Mouse (Mus musculus): ENCODE results near the gene Lrfn5. TPM values are rescaled to one million over a fixed set of nuclear protein-coding genes. Genes with fewer than 3 reads are reported as not detected.

The Lrfn5 gene
- total RNA-seq (2014; fragmentation: Nextera tagmentation) (not detected in 2 replicates), total RNA-seq (2017) (not detected in 2 replicates)

DNA sequence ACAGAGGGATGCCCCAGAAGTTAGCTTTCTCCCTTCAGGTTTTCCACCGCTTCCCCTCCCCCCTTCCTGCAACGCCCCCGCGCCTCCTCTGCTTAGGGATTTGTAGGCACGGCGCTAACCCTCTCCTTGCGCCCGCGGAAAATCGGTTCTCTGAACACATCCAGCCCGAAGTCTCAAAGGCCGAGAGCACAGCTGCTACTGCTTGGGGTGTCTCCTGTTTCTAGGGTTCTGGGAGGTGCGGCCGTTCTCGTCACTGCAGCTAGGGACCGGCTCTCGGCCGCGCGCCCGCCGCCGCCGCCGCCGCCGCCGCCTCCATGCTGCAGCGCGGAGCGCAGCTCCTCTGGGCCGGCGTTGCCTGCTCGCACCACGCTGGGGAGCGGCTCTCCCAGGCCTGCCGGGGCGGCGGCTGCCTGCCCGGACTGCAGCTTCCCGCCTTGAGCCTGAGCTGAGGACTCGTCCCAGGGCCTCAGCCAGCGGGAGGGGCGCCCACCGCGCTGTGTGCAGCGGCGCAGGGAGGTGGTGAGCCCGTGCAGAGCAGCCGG is at the start of gene Lrfn5:
TSS of gene Lrfn5 (plus strand) at position 322 of the 542 bp plus-strand sequence.
- ATAC-seq (replicated peaks; ENCODE audit: low FRiP score, low TSS enrichment, poor library complexity, severe bottlenecking) = no peak

DNA sequence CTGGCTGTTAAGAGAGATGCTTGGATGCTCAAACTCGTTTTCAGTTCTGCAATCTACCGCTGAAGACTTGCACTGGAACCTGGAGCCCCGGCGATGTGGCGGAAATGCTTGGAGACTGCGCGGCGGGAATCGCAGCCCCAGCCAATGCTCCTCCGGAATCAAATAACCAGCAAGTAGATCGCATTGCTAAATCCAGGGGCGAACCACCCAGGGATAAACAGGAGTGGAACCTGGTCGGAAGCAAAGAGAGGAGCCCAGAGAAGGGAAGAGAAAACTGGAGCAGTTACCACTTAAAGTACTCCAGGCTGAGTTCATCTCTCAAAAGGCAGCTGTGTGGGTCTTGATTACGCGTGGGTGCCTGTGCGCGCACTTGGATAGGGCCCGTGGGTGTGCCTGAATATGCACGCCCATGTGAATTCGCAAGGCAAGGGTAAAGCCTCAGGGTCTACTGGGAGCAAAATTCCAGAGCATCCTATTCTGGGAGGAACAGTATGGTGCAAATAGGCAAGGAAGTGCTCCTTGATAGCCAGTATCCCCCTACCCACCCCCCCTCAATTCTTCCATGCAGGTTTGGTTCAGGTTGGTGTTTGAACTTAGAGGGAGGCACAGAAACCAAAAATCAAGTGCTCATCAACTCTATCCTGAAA is 1.3 kb upstream of the Lrfn5 start:
- no peak for ATAC-seq (replicated peaks; ENCODE audit: low FRiP score, low TSS enrichment, poor library complexity, severe bottlenecking)

DNA sequence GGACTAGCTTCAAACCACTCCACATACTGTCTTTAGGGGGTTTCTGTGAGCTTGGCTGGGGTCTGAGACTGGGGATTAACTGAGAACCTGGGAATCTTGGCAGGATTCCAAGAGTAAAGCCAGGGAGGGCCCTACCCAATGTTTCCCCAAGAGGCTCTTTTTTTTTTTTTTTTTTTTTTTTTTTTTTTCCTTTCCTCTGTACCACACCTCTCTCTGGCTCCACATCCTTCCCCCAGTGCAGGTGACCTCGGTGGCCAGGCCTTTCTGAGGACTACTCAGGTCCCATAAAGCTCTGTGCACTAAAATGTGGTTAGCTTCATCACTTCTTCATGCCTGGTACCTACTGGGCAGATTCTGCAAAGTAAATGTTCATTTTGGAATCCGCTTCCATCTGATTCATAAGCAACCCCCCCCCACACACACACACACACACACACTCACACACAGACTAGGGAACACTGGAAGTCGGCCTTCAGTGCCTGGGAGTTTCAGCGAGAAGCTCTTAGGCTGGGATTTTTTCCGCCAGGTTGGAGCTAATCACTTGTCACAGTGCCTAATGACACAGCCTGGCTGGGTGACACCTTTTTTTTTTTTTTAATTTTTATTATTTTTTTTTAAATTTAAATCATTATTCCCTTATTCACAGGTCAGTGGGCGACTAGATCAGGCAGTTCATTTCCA is 662 bp upstream of the Lrfn5 start:
- no peak for ATAC-seq (replicated peaks; ENCODE audit: low FRiP score, low TSS enrichment, poor library complexity, severe bottlenecking)

DNA sequence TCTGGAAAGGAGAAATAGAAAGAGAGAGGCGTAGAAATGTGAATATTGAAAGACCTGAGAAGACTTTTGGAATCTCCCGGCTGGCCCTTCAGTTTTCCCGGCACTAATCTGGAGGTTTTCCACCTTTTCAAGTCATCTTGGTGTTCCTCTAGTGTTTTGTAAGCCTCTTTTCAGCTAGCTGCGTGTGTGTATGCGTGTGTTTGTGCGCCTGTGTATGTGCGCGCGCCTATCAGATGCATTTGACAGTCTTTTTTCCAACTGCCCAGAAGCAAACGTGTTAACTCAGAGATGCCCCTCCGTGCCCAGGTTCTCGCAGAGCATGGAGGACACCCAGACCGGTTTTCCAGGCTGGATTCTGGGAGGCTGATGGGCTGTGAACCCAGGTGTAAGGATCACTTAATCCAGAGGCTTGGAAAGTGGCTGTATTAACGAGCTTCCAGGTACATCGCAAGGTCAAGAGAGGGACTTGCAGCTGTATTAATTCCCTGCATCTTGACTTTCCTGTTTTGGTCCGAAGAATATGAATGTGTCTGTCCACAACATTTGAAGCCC is 757 bp downstream of the Lrfn5 start:
- no peak for ATAC-seq (replicated peaks; ENCODE audit: low FRiP score, low TSS enrichment, poor library complexity, severe bottlenecking)

DNA sequence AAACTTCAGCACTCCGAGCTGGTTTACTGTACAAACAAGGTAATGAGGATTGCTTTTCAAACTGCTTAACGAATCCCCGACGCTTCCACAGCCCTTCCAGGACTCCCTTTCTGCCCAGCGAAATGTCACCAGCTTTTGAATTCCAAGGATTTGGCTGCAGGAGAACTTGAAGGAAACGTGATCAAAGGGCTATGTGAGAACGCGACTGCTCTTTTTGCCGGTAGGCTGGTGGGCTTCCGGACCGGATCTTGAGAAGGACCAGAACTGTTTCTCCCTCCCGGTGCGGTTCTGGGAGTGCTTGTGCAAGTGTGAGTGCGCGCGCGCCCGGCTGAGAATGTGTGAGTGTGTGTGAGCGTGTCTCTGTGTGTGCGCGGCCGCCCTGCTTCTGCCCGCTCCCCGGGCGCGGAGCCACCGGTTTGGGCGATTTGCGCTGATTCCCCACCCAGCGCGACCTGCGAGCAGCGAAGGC is 1.3 kb downstream of the Lrfn5 start:
- ATAC-seq (replicated peaks; ENCODE audit: low FRiP score, low TSS enrichment, poor library complexity, severe bottlenecking) = no peak

DNA sequence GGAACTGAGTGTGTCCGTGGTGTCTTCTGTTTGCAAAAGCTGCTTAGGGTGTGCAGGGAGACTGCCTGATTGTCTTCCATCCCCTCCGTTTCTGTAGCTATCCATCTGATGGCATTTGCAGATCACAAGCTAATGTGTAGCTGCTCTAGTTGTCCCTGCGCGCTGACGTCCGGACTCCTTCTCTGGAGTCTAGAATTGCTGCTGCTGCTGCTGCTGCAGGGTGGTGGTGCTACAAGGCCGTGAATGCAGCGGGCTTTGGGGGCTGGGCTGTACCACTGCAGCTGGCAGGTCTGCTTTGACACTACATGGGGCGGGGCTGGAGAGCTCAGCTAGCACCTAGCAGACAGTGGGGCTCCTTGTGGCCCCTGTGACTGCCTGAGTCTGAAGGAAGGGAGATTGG is 3.2 kb downstream of the Lrfn5 start:
- no peak for ATAC-seq (replicated peaks; ENCODE audit: low FRiP score, low TSS enrichment, poor library complexity, severe bottlenecking)

DNA sequence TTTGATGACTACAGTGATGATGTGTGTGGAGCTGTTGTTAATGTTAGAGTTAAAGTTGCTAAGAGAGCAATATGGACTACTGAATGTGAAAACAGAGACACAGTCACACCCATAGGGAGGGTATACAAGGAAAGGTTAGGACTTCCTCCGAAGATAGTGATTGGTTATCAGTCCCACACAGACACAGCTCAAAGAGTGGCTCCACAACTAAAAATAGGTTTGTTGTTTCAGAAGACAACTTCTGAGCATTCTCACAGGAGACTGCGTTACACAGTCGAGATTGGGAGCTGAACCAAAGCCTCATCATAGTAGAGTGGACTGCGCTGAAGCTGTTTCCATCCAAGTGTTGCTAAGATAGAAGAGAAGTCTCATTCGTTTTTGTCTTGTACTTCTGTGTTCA is 57.0 kb downstream of the Lrfn5 start:
- ATAC-seq (replicated peaks; ENCODE audit: low FRiP score, low TSS enrichment, poor library complexity, severe bottlenecking) = no peak

DNA sequence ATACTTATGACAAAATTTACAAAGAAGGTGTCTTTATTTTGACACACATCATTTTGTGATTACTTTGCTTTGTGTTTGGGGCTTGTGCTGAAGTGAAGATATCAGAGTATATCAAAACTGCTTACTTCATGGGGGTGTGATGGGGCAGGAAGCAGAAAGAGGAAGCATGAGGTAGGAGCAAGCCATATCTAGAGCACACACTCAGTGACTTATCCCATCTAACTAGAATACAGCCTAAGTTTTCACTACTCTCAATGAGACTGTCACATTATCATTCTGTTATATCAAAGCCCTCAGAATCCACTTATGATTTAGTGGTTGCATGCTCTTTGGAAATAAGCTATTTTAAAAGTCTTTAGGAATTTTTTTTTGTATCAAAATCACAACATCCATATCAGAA is 77.4 kb downstream of the Lrfn5 start:
- ATAC-seq (replicated peaks; ENCODE audit: low FRiP score, low TSS enrichment, poor library complexity, severe bottlenecking) = no peak

DNA sequence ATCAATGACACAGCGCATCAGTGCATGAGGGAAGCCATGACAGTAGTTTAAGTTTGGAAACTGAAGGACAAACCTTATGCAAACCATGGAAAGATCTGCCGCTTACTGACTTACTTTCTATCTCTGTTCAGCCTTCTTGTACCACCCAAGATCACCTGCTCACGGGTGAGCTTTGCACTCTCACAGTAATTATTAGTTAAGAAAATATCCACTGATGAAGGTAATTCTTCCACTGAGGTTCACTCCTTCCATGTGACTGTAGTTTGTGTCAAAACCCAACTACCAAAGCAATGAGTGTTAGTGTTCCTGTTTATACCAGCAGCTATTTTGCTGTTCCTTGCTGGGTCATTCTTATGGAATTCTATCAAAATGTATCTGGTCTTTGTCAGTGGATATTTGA is 84.9 kb downstream of the Lrfn5 start:
- ATAC-seq (replicated peaks; ENCODE audit: low FRiP score, low TSS enrichment, poor library complexity, severe bottlenecking) = no peak

DNA sequence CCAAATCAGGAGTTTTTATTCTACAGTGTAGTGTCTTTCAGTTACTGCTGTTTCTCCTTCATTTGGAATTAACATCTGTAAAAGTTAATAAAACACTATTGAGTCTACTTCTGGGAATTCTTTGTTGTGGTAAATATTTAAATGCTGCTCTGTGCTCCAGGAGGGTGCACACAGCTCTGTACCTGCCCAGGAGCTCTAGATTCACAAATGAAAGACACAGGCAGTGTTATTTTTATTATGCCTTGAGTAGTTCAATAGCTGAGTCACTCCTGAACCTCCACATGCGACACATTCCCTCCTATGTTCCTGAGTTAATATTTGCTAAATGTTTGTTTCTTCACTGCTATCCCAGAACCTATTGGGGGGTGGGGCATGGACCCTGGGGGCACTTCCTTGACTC is 87.1 kb downstream of the Lrfn5 start:
- no peak for ATAC-seq (replicated peaks; ENCODE audit: low FRiP score, low TSS enrichment, poor library complexity, severe bottlenecking)

DNA sequence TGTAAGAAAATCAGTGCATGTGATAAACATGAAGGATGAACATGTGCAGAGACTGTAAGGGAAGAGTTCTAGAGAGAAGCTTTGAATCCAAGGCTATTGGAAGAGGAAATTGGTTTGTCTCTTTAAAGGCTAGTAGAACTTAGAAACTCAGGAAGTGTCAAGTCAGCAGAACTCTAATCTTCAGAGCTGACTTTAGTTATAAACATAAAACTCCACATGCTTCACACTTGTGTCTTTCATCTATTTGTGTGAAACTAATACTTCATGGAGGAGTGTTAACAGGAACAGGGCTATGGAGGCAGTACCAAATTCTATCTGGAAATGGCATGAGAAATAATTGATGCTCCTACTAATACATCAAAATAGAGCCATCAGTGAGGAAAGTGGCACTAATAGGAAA is 101.6 kb downstream of the Lrfn5 start:
- ATAC-seq (replicated peaks; ENCODE audit: low FRiP score, low TSS enrichment, poor library complexity, severe bottlenecking) = no peak

DNA sequence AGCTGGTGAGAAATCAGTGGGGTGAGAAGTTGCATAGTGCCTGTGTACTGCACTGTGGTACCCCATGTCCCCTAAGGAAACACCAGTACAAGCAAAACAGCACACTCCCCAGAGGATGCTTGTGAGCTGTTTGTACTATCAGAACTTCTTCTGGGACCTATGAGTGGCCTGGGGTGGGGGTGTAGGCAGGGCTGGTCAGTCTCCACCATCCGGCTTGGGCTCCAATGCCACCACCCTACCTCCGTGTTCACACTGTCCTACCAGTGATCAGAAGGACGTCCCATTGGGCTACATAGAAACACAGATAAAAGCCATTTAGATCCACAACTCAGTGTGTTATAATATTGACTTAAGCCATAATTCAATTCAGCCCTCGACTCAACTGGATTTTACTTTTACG is 131.4 kb downstream of the Lrfn5 start:
- ATAC-seq (replicated peaks; ENCODE audit: low FRiP score, low TSS enrichment, poor library complexity, severe bottlenecking) = no peak

DNA sequence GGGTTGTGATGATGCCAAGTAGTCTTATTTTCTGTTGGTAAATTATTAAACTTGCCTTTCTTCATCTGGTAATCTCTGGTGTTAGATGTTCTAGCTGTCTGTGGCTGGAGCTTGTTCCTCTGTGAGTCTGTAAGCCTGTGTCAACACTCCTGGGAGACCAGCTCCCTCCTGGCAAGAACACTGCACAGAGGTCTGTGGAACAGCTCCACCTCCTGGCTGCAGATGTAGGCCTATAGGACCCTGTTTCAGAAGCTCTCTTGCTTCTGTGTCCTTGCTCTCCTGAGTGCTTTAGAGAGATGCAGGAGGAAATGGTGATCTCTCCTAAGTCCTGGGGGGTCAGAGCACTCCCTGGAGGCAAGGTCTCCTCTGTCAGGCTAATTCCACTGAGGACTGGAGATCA is 200.2 kb downstream of the Lrfn5 start:
- ATAC-seq (replicated peaks; ENCODE audit: low FRiP score, low TSS enrichment, poor library complexity, severe bottlenecking) = no peak

DNA sequence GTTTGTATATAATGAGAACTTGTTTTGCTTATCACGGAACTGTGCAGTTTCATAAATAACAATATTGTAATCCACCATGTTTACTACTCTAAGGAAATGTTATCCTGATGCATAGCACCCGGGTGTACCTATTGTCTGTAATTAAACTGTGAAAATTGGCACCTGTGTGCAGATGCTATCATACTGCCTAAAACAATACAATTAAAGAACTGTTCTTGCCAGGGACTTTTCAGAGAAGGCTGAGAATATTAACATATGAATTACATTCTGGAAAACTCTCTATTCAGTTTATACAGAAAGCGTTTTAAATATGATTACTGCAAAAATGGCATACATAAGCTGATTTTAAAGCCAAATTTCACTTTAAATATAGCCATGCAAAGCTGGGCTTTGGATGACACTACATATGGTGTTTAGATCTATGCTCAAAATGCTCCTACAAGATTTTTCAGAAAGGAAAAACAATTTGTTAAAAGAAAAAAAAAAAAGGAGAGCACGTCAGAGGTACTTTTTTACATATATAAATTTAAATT is 284.2 kb downstream of the Lrfn5 start:
- no peak for ATAC-seq (replicated peaks; ENCODE audit: low FRiP score, low TSS enrichment, poor library complexity, severe bottlenecking)

DNA sequence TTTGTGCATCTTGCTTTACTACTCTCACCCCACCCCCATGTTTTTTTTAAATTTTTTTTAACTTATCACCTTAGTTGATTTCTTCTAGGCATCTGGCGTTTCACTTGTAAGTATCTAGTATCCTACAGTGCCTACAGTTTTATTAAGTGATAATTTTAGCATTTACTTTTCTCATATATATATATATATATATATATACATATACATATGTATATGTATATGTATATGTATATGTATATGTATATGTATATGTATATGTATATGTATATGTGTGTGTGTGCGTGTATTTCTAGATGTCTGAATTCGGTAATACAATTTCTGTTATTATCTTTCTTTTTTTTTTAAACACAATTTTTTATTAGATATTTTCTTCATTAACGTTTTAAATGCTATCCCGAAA is 300.7 kb downstream of the Lrfn5 start:
- no peak for ATAC-seq (replicated peaks; ENCODE audit: low FRiP score, low TSS enrichment, poor library complexity, severe bottlenecking)

DNA sequence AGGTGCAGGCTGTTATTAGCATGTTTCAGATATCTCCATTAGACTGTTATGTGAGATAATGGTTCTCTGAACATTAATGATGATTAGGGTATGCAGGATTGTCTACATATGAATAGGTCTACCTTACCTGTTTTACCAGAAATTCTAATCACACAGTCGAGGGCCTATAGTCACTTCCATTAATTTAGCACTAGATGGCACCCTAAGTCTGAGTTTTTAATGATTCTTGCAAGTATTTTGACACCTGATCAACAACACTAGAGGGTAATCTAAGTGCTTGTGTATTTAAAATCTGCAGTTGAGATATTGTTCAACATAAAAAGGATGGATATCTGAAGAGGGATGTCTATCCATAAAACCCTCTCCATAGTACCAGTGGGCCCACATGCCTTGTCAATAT is 303.4 kb downstream of the Lrfn5 start:
- ATAC-seq (replicated peaks; ENCODE audit: low FRiP score, low TSS enrichment, poor library complexity, severe bottlenecking) = no peak

DNA sequence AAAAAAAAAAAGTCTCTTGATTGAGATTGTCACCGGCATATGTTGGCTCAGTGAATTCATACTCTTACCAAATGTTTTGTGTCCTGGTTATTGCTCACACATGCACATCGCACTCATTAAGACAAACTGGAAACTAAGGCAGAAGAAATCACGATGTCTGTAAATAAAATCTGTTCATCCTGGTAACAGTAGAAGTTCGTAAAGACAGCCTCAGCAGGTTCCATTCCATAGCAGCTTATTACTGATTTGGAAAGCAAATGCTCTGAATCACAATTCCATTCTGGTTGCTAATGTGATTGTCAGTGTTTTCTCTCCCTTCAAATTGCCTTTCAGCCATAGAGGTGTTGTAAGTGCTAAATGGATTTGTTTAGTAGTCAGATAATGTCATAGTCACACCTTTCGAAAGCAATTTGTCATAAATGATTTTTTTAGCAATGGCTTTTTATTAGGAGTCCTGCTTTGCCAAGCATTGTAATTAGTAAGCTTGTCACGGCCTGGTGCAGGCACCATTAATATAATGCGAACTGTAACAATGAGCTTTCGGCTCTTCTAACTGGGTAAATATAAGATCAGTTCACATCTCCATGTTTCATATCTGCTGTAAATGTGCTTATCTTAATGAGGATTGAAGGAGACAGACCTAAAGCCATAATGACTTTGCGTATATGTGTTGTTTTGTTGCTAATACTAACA is 319.8 kb downstream of the Lrfn5 start:
- ATAC-seq (replicated peaks; ENCODE audit: low FRiP score, low TSS enrichment, poor library complexity, severe bottlenecking) = no peak

DNA sequence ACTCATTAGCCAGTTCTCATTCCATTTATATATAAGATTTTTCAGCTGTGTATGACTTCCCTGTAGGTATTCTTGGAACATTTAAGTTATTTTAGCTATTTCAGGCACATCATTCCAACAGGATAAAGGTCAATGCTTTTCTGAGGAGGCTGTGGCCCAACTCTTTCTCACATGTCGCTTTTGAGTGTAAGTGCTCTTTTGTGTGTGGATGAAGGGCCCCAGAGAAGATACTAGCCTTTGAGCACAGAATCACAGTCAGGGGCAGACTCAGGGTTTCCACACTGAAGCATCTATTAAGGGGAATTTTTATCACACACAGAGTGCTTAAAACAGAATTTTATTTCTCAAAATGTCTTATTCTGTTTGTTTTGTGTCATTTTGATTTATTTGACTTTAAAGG is 331.2 kb downstream of the Lrfn5 start:
- ATAC-seq (replicated peaks; ENCODE audit: low FRiP score, low TSS enrichment, poor library complexity, severe bottlenecking) = no peak
